Mouse (Mus musculus): ENCODE results near the gene Il1r1. TPM values are rescaled to one million over a fixed set of nuclear protein-coding genes. Genes with fewer than 3 reads are reported as not detected.

Il1r1 gene
- total RNA-seq, 2 experiments from 2014 or later: 2.7 to 3.4 TPM

DNA sequence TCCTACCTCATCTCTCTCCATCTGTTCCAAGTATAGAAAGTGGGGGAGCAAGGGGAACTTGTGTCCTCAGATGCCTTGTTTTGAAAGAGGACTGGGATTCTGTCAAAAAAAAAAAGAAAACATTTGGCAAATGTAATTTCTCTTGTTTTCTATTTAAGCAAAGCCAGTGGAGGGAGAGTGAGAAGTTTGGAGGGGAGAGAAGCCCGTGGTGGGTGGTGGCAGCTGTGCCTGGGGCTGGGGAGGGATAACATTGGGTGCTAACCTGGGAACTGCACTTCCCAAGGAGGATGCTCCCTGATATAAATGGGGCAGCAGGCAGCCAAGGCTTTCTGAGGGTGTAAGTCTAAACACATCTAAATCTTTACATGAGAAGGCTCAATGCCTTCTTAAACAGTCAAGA, 136.7 kb downstream of the Il1r1 start:
- no peak for DNase-seq (ENCODE audit: low spot score)

GRCm38 (mm10) chr1:40362784-40363183, 137.9 kb downstream of the Il1r1 start:
- no peak for DNase-seq (ENCODE audit: low spot score)

Other genes with a start within 250 kb of the Il1r1 start
- gene Il1r2, start 151.0 kb upstream of the Il1r1 start, total RNA-seq (2021): 1 to 10 TPM in 1 of 2 experiments, under 1 TPM in 1; 0.50 to 1.0 TPM
- gene Il1rl2, start 99.5 kb downstream of the Il1r1 start, total RNA-seq (2021): under 1 TPM; 0.94 to 1.00 TPM
- 1 to 10 TPM in 1 of 2 experiments, under 1 TPM in 1; 0.40 to 1.5 TPM for gene Il1rl1, start 204.5 kb downstream of the Il1r1 start, total RNA-seq (2021)
- gene Il18r1, start 240.5 kb downstream of the Il1r1 start, total RNA-seq (2021): not detected

Data from gastrocnemius, adult 18-20 months (tissue).